Mouse (Mus musculus) embryonic facial prominence, embryonic 11.5 days (tissue): ENCODE data around the gene Nog. TPM values are rescaled to one million over a fixed set of nuclear protein-coding genes. Genes with fewer than 3 reads are reported as not detected.

Source experiments
- ATAC-seq: fragments of 200-750 bp; cut with Nextera tagmentation; replicated peaks from 2 replicates; pipeline ENCODE4 v1.8.0; 2017; ENCODE audit warnings: low read depth; ENCODE audit not compliant: insufficient number of reproducible peaks, low FRiP score, low TSS enrichment
- DNase-seq: peaks from one replicate; pipeline ENCODE4 v3.0.0-alpha.2; 2015; ENCODE audit warnings: low spot score
- H3K27ac ChIP-seq: fragments of 300-500 bp; sonication (generic); replicated peaks from 2 replicates; pipeline ENCODE4 v1.5.1; 2014; ENCODE audit warnings: mild to moderate bottlenecking, low read depth, low read length, control low read depth
- H3K27me3 ChIP-seq: fragments of 300-500 bp; sonication (generic); 2 replicates; pipeline ENCODE4 v1.6.1; 2014; ENCODE audit warnings: mild to moderate bottlenecking, low read length, moderate library complexity, mixed read lengths; ENCODE audit not compliant: control insufficient read depth, insufficient read depth
- H3K36me3 ChIP-seq: fragments of 300-500 bp; sonication (generic); replicated peaks from 2 replicates; pipeline ENCODE4 v1.6.1; 2014; ENCODE audit warnings: low read depth, mild to moderate bottlenecking, low read length, moderate library complexity, mixed read lengths; ENCODE audit not compliant: control insufficient read depth, insufficient read depth
- H3K4me1 ChIP-seq: fragments of 300-500 bp; sonication (generic); 2 replicates; pipeline ENCODE4 v1.6.1; 2014; ENCODE audit warnings: low read length, mixed read lengths; ENCODE audit not compliant: control insufficient read depth, insufficient read depth
- H3K4me2 ChIP-seq: fragments of 300-500 bp; sonication (generic); 2 replicates; pipeline ENCODE4 v1.6.1; 2014; ENCODE audit warnings: low read depth, mild to moderate bottlenecking, control low read depth, low read length, moderate library complexity
- H3K4me3 ChIP-seq: fragments of 300-500 bp; sonication (generic); 2 replicates; pipeline ENCODE4 v1.5.1; 2014; ENCODE audit warnings: low read depth, low read length, control low read depth
- H3K9ac ChIP-seq: fragments of 300-500 bp; sonication (generic); replicated peaks from 2 replicates; pipeline ENCODE4 v1.6.1; 2014; ENCODE audit warnings: mild to moderate bottlenecking, control low read depth, low read length
- H3K9me3 ChIP-seq: fragments of 300-500 bp; sonication (generic); replicated peaks from 2 replicates; pipeline ENCODE4 v1.6.1; 2016; ENCODE audit warnings: mild to moderate bottlenecking, low read length, inconsistent platforms, mixed read lengths; ENCODE audit not compliant: control insufficient read depth
- WGBS: fragments of 180-500 bp; shearing (Covaris S2); extraction: QIAGEN DNeasy Blood & Tissue Kit; methylation state at CpG from one replicate; pipeline ENCODE4 v1.1.7; 2014; 5-methylcytosine and 5-hydroxymethylcytosine counted together
- polyA plus RNA-seq: library from polyadenylated mRNA; unstranded; fragments of >200 nt; fragmentation: Nextera tagmentation; extraction: Ambion mirVana; gene quantifications from 2 replicates; pipeline ENCODE4 v1.2.1, GENCODE M21; 2014

Nog gene
- polyA plus RNA-seq, 1 experiment from 2014 or later, result 3.4 TPM

- ATAC-seq (no peak), DNase-seq (no peak)
- 2% methylated on average over 25 of the region's 26 CpGs for WGBS
- peak overlapping the region; percentile 23 for H3K4me3 ChIP-seq
- peak overlapping the region; percentile 89 for H3K4me2 ChIP-seq
- peaks cover 8% of the 10 kb centered on the region for H3K27me3 ChIP-seq
- no peak overlapping the region for H3K9ac ChIP-seq
- no peaks in the 10 kb centered on the region; the same call in 1 of the 2 replicates for H3K4me1 ChIP-seq
- H3K36me3 ChIP-seq, result no peaks in the 10 kb centered on the region
- H3K27ac ChIP-seq, result no peak overlapping the region
- H3K9me3 ChIP-seq, result no peaks in the 10 kb centered on the region
Measured at GRCm38 (mm10) chr11:89299784-89300775, 2.1 kb downstream of the Nog start.

- no peaks in the 10 kb centered on the region for H3K36me3 ChIP-seq
- H3K27ac ChIP-seq, result 0 out of 2 replicates have a peak overlapping the region, but pooled peaks have one; percentile 6
- H3K27me3 ChIP-seq, result peaks cover 8% of the 10 kb centered on the region
- H3K4me2 ChIP-seq, result peak overlapping the region; percentile 89
- 0 out of 2 replicates have a peak overlapping the region, but pooled peaks have one; percentile 14 for H3K9ac ChIP-seq
- DNase-seq (peak; percentile 83), ATAC-seq (peak; percentile 35)
- no peaks in the 10 kb centered on the region; the same call in 1 of the 2 replicates for H3K4me1 ChIP-seq
- no peaks in the 10 kb centered on the region for H3K9me3 ChIP-seq
- peak overlapping the region; percentile 23 for H3K4me3 ChIP-seq
- WGBS, result under 1% methylated on average over 34 of the region's 36 CpGs
Measured at GRCm38 (mm10) chr11:89299116-89299783, 2.9 kb downstream of the Nog start.

- under 1% methylated on average over 49 of the region's 51 CpGs for WGBS
- H3K27me3 ChIP-seq, result peaks cover 8% of the 10 kb centered on the region
- H3K4me3 ChIP-seq, result peak overlapping the region; percentile 23
- peak; percentile 87 for DNase-seq
- ATAC-seq, result peak; percentile 82
- peak overlapping the region; percentile 89 for H3K4me2 ChIP-seq
- H3K4me1 ChIP-seq, result no peaks in the 10 kb centered on the region; the same call in 1 of the 2 replicates
- H3K36me3 ChIP-seq, result no peaks in the 10 kb centered on the region
- no peaks in the 10 kb centered on the region for H3K9me3 ChIP-seq
- H3K9ac ChIP-seq, result peak overlapping the region; percentile 25; the same call in 1 of the 2 replicates
- H3K27ac ChIP-seq, result peak overlapping the region; percentile 32; the same call in 1 of the 2 replicates
Measured at GRCm38 (mm10) chr11:89298285-89299010, 3.7 kb downstream of the Nog start.

- 39% methylated on average over 5 of the region's 5 CpGs for WGBS
Measured at GRCm38 (mm10) chr11:89297521-89297920, 4.6 kb downstream of the Nog start.

GRCm38 (mm10) chr11:89269809-89270361 is 32.2 kb downstream of the Nog start:
- Histone ChIP-seq H3K9ac (no peak overlapping the region), H3K27me3 (no peaks in the 10 kb centered on the region), H3K27ac (no peak overlapping the region), H3K4me3 (no peak overlapping the region), H3K4me1 (no peaks in the 10 kb centered on the region), H3K36me3 (no peaks in the 10 kb centered on the region), H3K4me2 (no peak overlapping the region), H3K9me3 (no peaks in the 10 kb centered on the region)
- ATAC-seq (no peak), DNase-seq (peak; percentile 36)
- 65% methylated on average over 13 of the region's 13 CpGs for WGBS

More at GRCm38 (mm10) chr11:89297521-89297920, 4.6 kb downstream of the Nog start:
- no peak for DNase-seq
- H3K4me3 ChIP-seq, result no peak overlapping the region
- no peaks in the 10 kb centered on the region for H3K9me3 ChIP-seq
- peak overlapping the region; percentile 89; the same call in 1 of the 2 replicates for H3K4me2 ChIP-seq
- peaks cover 8% of the 10 kb centered on the region for H3K27me3 ChIP-seq
- ATAC-seq, result no peak
- no peaks in the 10 kb centered on the region for H3K36me3 ChIP-seq
- no peak overlapping the region for H3K27ac ChIP-seq
- no peaks in the 10 kb centered on the region; the same call in 1 of the 2 replicates for H3K4me1 ChIP-seq
- no peak overlapping the region for H3K9ac ChIP-seq

GRCm38 (mm10) chr11:89267520-89267919 is 34.6 kb downstream of the Nog start:
- Histone ChIP-seq H3K36me3 (no peaks in the 10 kb centered on the region), H3K4me3 (no peak overlapping the region), H3K9me3 (no peaks in the 10 kb centered on the region), H3K27me3 (no peaks in the 10 kb centered on the region), H3K27ac (no peak overlapping the region), H3K4me1 (no peaks in the 10 kb centered on the region), H3K4me2 (no peak overlapping the region), H3K9ac (no peak overlapping the region)
- no peak for ATAC-seq
- WGBS, result 86% methylated on average over 3 of the region's 3 CpGs
- no peak for DNase-seq

- Histone ChIP-seq H3K9me3 (no peaks in the 10 kb centered on the region), H3K27me3 (no peaks in the 10 kb centered on the region), H3K27ac (no peak overlapping the region), H3K36me3 (no peaks in the 10 kb centered on the region), H3K9ac (no peak overlapping the region), H3K4me2 (no peak overlapping the region), H3K4me1 (no peaks in the 10 kb centered on the region), H3K4me3 (no peak overlapping the region)
- no peak for DNase-seq
- no peak for ATAC-seq
- WGBS, result 68% methylated on average over 4 of the region's 4 CpGs
Measured at GRCm38 (mm10) chr11:89265080-89265479, 37.1 kb downstream of the Nog start.
